Mouse (Mus musculus) G1E (cell line): ENCODE measurements at regions not wholly inside any gene's neighbourhood (a gene's known extent, or its start where the extent isn't known, plus 50 kb on each side); places are given as distances from the start of the nearest gene placed in this dataset.

ENCODE experiments used
- ATAC-seq: 2 replicates; pipeline ENCODE4 v1.8.0; 2016; ENCODE audit warnings: mild to moderate bottlenecking; ENCODE audit not compliant: insufficient number of reproducible peaks, poor library complexity, low FRiP score, severe bottlenecking; ENCODE audit errors: extremely low read depth
- DNase-seq: peaks from one replicate; pipeline ENCODE4 v3.0.0; 2012; ENCODE audit warnings: low spot score
- H3K27me3 ChIP-seq: 2 replicates; pipeline ENCODE4 v1.6.1; 2012; ENCODE audit warnings: mild to moderate bottlenecking, low read length, inconsistent platforms; ENCODE audit not compliant: insufficient read depth
- H3K36me3 ChIP-seq: replicated peaks from 2 replicates; pipeline ENCODE3; 2012; ENCODE audit warnings: mild to moderate bottlenecking, inconsistent platforms
- H3K4me1 ChIP-seq: 2 replicates; pipeline ENCODE4 v1.6.1; 2012; ENCODE audit warnings: low read depth, low read length, inconsistent platforms, mixed read lengths; ENCODE audit not compliant: insufficient read depth
- H3K4me3 ChIP-seq: 2 replicates; pipeline ENCODE4 v1.5.1; 2012; ENCODE audit warnings: low read depth, mild to moderate bottlenecking, inconsistent platforms, low read length, moderate library complexity, mixed read lengths
- H3K9me3 ChIP-seq: replicated peaks from 2 replicates; pipeline ENCODE4 v1.6.1; 2012; ENCODE audit warnings: inconsistent platforms
- CTCF ChIP-seq: IDR thresholded peaks from 2 replicates; pipeline ENCODE4 v1.5.1; 2012; ENCODE audit warnings: low read depth, low read length, inconsistent platforms, mixed read lengths
- GATA1 ChIP-seq: IDR thresholded peaks from 2 replicates; pipeline ENCODE4 v1.6.1; 2012; ENCODE audit warnings: borderline replicate concordance, low read length, inconsistent platforms, mixed read lengths
- GATA2 ChIP-seq: IDR thresholded peaks from 2 replicates; pipeline ENCODE4 v1.6.1; 2012; ENCODE audit warnings: low read depth, low read length, inconsistent platforms, borderline replicate concordance
- POLR2AphosphoS5 ChIP-seq: IDR thresholded peaks from 2 replicates; pipeline ENCODE4 v1.6.1; 2012; ENCODE audit warnings: low read depth, low read length, inconsistent platforms; ENCODE audit not compliant: insufficient replicate concordance
- TAL1 ChIP-seq: conservative IDR thresholded peaks from 2 replicates; pipeline ENCODE4 v1.6.1; 2012; ENCODE audit warnings: low read depth, low read length, inconsistent platforms, mixed read lengths

DNA sequence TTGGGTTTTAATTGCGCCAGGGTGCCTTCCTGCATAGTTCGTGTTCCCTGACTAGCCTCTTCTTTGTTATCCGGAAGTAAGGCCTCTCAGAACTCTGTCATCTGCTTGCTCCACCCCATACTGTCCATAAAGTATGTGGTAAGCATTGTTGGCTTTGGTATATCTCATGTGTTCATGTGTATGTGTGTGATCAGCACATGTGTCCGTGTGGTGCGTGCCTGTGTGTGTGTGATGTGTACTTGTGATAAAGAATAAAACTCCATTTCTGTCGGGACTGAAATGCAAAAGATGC, 135.3 kb downstream of the Enc1 start:
- Histone ChIP-seq H3K27me3 (peaks cover 10% of the 10 kb centered on the region; the same call in 1 of the 2 replicates), H3K36me3 (no peaks in the 10 kb centered on the region), H3K4me3 (no peak overlapping the region), H3K4me1 (no peaks in the 10 kb centered on the region), H3K9me3 (no peaks in the 10 kb centered on the region)
- DNase-seq (no peak), ATAC-seq (no peak)
- TF ChIP-seq POLR2AphosphoS5 (no peak), GATA2 (no peak), CTCF (no peak), TAL1 (no peak), GATA1 (no peak)

DNA sequence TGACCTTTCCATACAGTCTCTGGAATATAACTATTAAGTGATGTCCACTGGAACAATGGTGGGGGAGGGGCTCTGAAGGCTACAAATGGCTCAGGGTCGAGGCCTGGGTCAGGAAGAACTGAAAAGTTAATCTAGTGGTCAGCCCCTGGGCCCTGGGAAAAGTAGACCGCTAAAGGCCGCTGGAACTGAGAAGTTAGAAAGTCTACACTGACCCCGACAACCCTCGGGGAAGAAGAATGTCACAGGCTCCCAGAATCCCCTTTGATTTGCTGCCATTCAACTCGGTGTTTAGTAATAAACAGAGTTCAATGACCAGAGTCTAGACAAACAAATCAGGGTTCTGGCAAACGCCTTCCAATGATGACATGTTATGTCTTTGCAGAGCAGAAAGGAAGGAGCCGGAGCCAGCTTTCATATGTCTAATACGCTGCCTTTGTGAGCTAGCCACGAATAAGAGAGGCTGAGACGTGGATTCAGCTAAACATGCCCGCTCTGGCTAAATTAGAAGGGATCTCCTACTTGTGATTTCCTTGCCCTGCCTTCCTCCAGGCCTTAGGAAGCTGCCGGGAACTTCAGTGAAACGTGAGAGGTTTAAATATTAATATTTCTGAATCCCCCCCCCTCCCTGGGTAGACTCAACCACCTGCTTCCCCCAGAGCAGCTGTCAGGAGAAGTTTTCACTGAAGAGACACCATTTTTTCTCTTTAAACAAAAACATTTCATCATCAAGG, 134.8 kb downstream of the Enc1 start:
- no peak for DNase-seq
- Histone ChIP-seq H3K36me3 (no peaks in the 10 kb centered on the region), H3K4me3 (no peak overlapping the region), H3K4me1 (no peaks in the 10 kb centered on the region), H3K27me3 (peaks cover 12% of the 10 kb centered on the region), H3K9me3 (no peaks in the 10 kb centered on the region)
- TF ChIP-seq GATA1 (no peak), CTCF (no peak), POLR2AphosphoS5 (no peak), GATA2 (no peak), TAL1 (no peak)
- ATAC-seq: no peak

DNA sequence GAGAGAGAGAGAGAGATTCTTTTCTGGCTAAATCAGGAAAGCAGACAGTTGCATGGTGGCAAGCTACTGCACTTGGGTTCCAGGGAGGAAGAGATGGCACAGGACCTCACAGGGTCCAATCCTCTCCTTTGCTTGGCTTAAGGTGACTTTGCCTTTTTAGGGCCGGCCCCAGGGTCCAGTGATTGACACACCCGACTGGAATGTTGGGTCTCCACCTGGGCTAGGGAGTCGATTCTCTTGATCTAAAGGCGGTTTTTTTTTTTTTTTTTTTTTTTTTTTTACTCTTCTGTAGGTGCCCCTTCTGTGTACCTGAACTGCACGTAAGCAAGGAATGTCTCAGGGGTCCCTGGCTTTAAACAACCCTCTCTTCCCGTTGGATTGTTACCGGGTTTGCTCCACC, 131.4 kb downstream of the Enc1 start:
- Histone ChIP-seq H3K36me3 (no peaks in the 10 kb centered on the region), H3K9me3 (no peaks in the 10 kb centered on the region), H3K4me3 (no peak overlapping the region), H3K27me3 (peaks cover 15% of the 10 kb centered on the region), H3K4me1 (no peaks in the 10 kb centered on the region)
- no peak for TF ChIP-seq POLR2AphosphoS5
- TF ChIP-seq GATA1: no peak
- no peak for TF ChIP-seq GATA2
- TF ChIP-seq TAL1: no peak
- TF ChIP-seq CTCF: no peak
- ATAC-seq (no peak), DNase-seq (no peak)

DNA sequence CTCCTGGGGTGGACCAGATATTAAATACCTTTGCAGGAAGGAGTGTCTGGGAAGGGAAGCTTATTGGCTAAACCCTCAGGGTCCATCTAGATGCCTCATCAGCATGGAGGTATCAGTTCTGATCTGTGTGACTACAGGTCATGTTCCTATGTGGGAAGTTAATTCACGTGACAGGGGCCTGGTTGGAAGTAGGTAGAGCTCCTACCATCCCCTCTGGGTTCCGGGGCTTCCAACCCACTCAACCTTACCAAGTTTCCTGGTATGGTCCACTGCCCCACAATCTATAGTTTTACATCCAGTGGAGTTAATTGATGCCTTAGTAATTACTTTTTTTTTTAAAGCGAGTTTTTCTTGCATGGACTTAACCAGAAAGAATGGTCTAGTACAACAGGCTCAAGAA, 130.3 kb downstream of the Enc1 start:
- Histone ChIP-seq H3K27me3 (peaks cover 23% of the 10 kb centered on the region), H3K9me3 (no peaks in the 10 kb centered on the region), H3K36me3 (no peaks in the 10 kb centered on the region), H3K4me3 (no peak overlapping the region), H3K4me1 (no peaks in the 10 kb centered on the region)
- no peak for TF ChIP-seq TAL1
- TF ChIP-seq CTCF: no peak
- no peak for TF ChIP-seq GATA1
- no peak for TF ChIP-seq POLR2AphosphoS5
- TF ChIP-seq GATA2: no peak
- no peak for DNase-seq
- ATAC-seq: no peak

DNA sequence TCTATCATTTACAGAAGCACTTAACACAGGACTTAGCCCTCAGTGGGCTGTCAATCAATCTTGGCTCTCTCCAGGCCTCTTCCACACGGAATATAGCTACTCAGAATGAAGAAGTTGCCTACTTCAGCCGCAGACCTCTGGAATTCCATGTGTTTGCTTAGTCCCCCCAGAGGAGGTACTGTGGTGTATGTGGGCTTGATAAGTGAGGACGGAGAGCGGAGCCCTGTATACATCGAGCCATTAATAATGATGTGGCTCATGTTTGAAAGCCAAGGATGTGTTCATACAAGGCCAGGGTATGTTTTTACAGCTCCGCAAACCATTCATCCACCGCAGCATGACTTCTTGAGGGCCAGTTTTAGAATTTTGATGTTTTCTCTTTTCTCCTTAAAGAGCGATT, 125.8 kb downstream of the Enc1 start:
- no peaks in the 10 kb centered on the region for H3K9me3 ChIP-seq
- H3K36me3 ChIP-seq: no peaks in the 10 kb centered on the region
- TF ChIP-seq POLR2AphosphoS5: no peak
- no peak for TF ChIP-seq GATA1
- TF ChIP-seq CTCF: no peak
- no peak for TF ChIP-seq TAL1
- no peak for TF ChIP-seq GATA2
- ATAC-seq: no peak
- no peaks in the 10 kb centered on the region for H3K4me1 ChIP-seq
- H3K4me3 ChIP-seq: no peak overlapping the region
- H3K27me3 ChIP-seq: peaks cover 44% of the 10 kb centered on the region
- no peak for DNase-seq

DNA sequence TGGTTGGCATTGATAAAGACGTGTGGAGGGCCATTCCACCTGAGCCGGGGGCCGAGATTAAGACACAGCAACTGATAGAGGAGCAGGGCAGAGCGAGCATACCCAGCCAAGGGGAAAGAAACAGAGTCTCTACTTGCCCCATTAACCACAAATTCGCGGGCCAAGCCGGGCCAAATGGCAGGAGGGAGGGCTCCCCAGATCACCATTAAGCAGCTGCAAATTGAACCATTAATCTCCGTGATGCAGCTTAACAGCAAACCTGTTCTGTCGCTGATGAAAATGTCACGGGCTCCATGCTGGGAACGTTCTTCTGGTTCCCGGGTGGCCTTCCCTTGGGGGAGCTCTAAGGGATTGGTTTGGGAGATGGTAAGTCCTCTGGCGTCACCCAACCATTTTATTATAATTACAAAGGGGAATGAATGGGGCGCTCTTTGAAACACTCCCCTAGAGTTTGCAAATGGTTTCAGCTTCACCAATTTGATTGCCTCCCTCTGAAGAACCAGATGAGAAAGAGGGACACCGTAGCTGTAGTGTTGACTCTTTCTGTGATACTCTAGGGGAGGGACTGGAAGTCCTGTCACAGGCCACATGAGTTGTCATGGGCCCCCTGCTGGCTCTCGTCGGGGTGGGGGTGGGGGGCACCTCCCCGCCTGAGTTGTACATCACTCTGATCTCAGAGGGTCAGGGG, 124.8 kb downstream of the Enc1 start:
- Histone ChIP-seq H3K4me1 (no peaks in the 10 kb centered on the region), H3K36me3 (no peaks in the 10 kb centered on the region), H3K9me3 (no peaks in the 10 kb centered on the region), H3K4me3 (no peak overlapping the region), H3K27me3 (peaks cover 41% of the 10 kb centered on the region)
- ATAC-seq (no peak), DNase-seq (no peak)
- TF ChIP-seq GATA1: no peak
- TF ChIP-seq TAL1: no peak
- TF ChIP-seq CTCF: no peak
- TF ChIP-seq POLR2AphosphoS5: no peak
- TF ChIP-seq GATA2: no peak

DNA sequence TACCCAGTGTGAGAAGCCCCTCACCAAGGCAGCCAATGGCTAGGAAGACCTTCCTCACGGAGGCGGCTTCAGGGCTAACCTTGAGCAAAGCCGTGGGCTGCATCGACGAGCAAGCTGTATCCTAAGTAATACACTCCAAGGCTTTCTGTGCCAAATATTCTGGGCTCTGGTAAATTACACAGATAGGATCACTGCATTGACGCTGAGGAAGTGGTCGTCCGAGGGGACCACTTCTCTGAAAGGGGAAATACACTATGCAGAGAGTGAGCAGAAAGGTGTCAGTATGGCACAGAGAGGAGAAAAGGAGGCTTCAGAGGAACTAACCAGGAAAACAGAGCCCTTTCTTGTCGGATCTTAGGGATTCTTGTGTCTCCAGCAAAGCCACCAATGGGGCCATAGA, 124.1 kb downstream of the Enc1 start:
- ATAC-seq (no peak), DNase-seq (no peak)
- Histone ChIP-seq H3K4me3 (no peak overlapping the region), H3K9me3 (no peaks in the 10 kb centered on the region), H3K4me1 (no peaks in the 10 kb centered on the region), H3K27me3 (peaks cover 39% of the 10 kb centered on the region), H3K36me3 (no peaks in the 10 kb centered on the region)
- no peak for TF ChIP-seq CTCF
- no peak for TF ChIP-seq GATA1
